Mouse (Mus musculus) kidney, adult 2 months (tissue): ENCODE data around the gene Map3k20.

Experiments used
- CTCF ChIP-seq: fragments of 200-500 bp; conservative IDR thresholded peaks from 2 replicates; pipeline ENCODE4 v1.5.1; 2011; ENCODE audit warnings: low read depth, mild to moderate bottlenecking, control low read depth, low read length, moderate library complexity, mixed read lengths; ENCODE audit not compliant: insufficient read depth, insufficient read length
- POLR2A ChIP-seq: fragments of 200-500 bp; IDR thresholded peaks from one replicate; pipeline ENCODE4 v1.6.1; 2011; ENCODE audit warnings: low read depth, low read length, control low read depth

DNA sequence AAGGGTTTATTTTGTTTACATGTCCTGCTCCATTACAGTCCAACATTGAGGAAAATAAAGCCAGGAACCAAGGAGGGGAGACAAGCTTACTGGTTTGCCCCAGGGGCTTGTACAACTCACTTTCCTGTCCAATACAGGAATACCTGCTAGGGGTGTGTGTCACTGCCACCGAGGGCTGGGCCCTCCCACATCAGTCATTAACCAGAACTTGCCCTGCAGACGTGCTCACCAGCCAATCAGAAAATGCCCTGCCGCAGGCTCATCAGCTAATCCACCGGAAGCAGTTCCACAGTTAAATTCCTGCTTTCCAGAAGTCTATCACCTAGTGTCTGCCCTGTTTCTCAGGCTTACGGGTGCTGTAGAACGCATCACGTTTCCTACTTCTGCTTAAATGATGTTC is 206.2 kb downstream of the Map3k20 start:
- no peak for TF ChIP-seq POLR2A
- TF ChIP-seq CTCF, result no peak
